Mouse (Mus musculus): Measurements from ENCODE around the gene Mlph.

DNA sequence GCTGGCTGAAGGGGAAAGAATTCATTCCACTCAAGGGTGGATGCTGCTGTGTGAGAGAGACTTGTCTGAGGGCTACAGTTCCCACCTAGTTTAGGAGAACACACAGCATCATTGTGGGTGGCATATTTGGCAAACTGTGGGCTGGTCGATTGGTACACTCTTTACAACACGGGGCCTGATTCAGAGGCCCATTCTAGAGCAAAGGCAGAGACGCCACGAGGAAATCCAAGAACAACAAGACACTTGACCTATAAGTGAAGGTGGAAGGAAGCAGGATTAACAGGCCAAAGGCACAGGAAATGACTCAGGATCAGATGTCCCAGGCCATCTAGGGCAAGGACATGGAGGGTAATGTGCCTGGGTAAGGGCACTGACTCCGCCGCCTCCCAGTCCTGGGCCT is 14.5 kb upstream of the Mlph start:
- no peak for TF ChIP-seq CTCF (IDR thresholded peaks at IDR 0.05; ENCODE audit: extremely low read depth, insufficient read depth, low read length)
- no peak for TF ChIP-seq POLR2A (IDR thresholded peaks at IDR 0.05; ENCODE audit: extremely low read depth, insufficient read depth, low read length)
